Mouse (Mus musculus) spleen, adult 2 months (tissue): Measurements from ENCODE around the gene Gmeb1. TPM values are rescaled to one million over a fixed set of nuclear protein-coding genes. Genes with fewer than 3 reads are reported as not detected.

ENCODE experiments used
- DNase-seq, 2 experiments: peaks; one replicate each; pipeline versions ENCODE4 v3.0.0 to v3.0.0-alpha.2; 2012 to 2021; ENCODE audit warnings: low spot score in 2 of 2, low read depth in 1 of 2
- H3K27ac ChIP-seq: fragments of 200-500 bp; 2 replicates; pipeline ENCODE4 v1.5.1; 2012; ENCODE audit warnings: low read length, inconsistent platforms; ENCODE audit not compliant: insufficient read depth
- H3K27me3 ChIP-seq: fragments of 200-500 bp; 2 replicates; pipeline ENCODE4 v1.6.1; 2012; ENCODE audit warnings: mild to moderate bottlenecking, moderate library complexity, low read length, inconsistent platforms; ENCODE audit not compliant: control insufficient read depth, insufficient read depth
- H3K36me3 ChIP-seq: fragments of 200-500 bp; 2 replicates; pipeline ENCODE4 v1.6.1; 2012; ENCODE audit warnings: mild to moderate bottlenecking, low read length, inconsistent platforms; ENCODE audit not compliant: control insufficient read depth, insufficient read depth
- H3K4me1 ChIP-seq: fragments of 200-500 bp; 2 replicates; pipeline ENCODE4 v1.6.1; 2011; ENCODE audit warnings: inconsistent platforms; ENCODE audit not compliant: control insufficient read depth, insufficient read depth, insufficient read length
- H3K4me3 ChIP-seq: fragments of 200-500 bp; 2 replicates; pipeline ENCODE4 v1.5.1; 2011; ENCODE audit warnings: mild to moderate bottlenecking, inconsistent platforms; ENCODE audit not compliant: insufficient read depth, insufficient read length; ENCODE audit errors: extremely low read depth
- CTCF ChIP-seq: fragments of 200-500 bp; IDR thresholded peaks from 2 replicates; pipeline ENCODE4 v1.5.1; 2011; ENCODE audit warnings: mild to moderate bottlenecking, inconsistent platforms; ENCODE audit not compliant: insufficient read depth, insufficient read length, insufficient replicate concordance; ENCODE audit errors: extremely low read depth
- POLR2A ChIP-seq: fragments of 200-500 bp; IDR thresholded peaks from 2 replicates; pipeline ENCODE4 v1.6.1; 2011; ENCODE audit warnings: low read depth, low read length, inconsistent platforms
- WGBS: fragments of 180-500 bp; shearing (Covaris S2); methylation state at CpG from one replicate; pipeline ENCODE4 v1.1.7; 2018; 5-methylcytosine and 5-hydroxymethylcytosine counted together
- polyA plus RNA-seq: library from polyadenylated mRNA; depleted of rRNA; stranded (reverse); fragments of >200 nt; gene quantifications from 2 replicates; pipeline ENCODE4 v1.2.3, GENCODE M21; 2012

The Gmeb1 gene
- polyA plus RNA-seq, 1 experiment = 12.0 TPM

GRCm38 (mm10) chr4:132207280-132207679 is 54.1 kb downstream of the Gmeb1 start:
- Histone ChIP-seq H3K4me1 (peaks cover 2% of the 10 kb centered on the region; the same call in 1 of the 2 replicates), H3K36me3 (peaks cover 19% of the 10 kb centered on the region)

DNA sequence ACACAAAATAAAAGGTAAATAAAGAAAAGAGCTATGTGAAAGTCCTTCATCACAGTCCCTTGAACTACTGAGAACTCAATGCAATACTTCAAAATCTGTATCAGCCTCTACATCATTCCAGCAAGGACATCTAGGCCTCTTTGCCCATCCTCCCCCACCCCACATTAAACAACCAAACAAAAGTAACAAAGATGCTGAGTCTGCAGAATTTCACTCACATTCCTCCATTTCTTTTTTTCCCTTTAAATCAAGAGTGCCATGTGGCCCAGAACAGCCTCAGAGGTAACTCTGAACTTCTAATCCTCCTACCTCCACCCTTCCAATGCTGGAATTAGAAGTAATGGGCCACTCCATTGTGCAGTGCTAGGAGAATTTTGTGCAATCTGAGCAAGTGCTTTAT is 62.6 kb downstream of the Gmeb1 start:
- Histone ChIP-seq H3K36me3 (peaks cover 7% of the 10 kb centered on the region; the same call in 1 of the 2 replicates), H3K27ac (no peak overlapping the region), H3K27me3 (no peaks in the 10 kb centered on the region), H3K4me1 (peaks cover 8% of the 10 kb centered on the region), H3K4me3 (no peak overlapping the region)
- TF ChIP-seq CTCF = no peak
- TF ChIP-seq POLR2A = no peak
- no peak for DNase-seq

More at GRCm38 (mm10) chr4:132207280-132207679, 54.1 kb downstream of the Gmeb1 start:
- H3K27me3 ChIP-seq = no peaks in the 10 kb centered on the region
- H3K27ac ChIP-seq = no peak overlapping the region
- DNase-seq = no peak
- WGBS = 83% methylated on average over 4 of the region's 4 CpGs
- no peak for TF ChIP-seq POLR2A
- TF ChIP-seq CTCF = no peak
- no peak overlapping the region for H3K4me3 ChIP-seq

DNA sequence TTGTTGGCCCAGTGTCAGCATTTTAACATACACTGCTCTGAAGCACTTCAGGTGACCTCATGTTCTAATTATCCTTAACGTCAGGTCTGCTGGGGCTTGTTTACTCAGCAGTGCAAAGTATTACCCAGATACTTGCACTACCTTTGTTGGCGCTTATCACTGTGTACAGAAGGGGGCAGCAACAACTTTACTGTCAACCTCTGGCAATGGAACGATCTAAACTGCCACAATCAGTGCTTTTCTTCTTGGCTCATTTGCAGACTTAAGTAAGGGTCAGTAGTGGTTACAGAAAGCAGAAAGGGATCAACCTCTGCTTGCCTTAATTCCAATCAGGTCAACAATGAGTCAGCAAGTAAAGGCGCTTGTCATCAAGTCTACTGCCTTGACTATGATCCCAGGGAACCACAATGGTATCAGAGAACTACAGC is 63.1 kb downstream of the Gmeb1 start:
- Histone ChIP-seq H3K36me3 (peaks cover 4% of the 10 kb centered on the region; the same call in 1 of the 2 replicates), H3K27me3 (no peaks in the 10 kb centered on the region), H3K27ac (no peak overlapping the region), H3K4me3 (no peak overlapping the region), H3K4me1 (peaks cover 8% of the 10 kb centered on the region)
- peak; percentile 25 to 48 for DNase-seq
- WGBS = 39% methylated on average over 4 of the region's 4 CpGs
- no peak for TF ChIP-seq POLR2A
- peak; percentile 25; the same call in 1 of the 2 replicates for TF ChIP-seq CTCF

DNA sequence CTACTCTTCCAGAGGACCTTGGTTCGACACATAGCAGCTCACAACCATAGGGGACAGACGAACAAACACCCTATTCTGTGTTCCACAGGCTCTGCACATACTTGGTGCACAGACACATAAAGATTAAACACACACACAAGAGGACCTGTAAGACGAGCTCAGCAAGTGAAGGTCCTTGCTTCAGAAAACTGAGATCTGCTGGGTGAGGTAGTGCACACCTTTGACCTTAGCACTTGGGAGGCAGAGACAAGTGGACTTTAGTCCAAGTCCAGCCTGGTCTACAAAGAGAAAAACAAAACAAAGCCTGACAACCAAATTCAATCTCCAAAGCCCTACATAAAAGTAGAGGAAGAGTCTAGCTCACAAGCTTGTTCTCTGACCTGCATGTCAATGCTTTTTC is 66.4 kb downstream of the Gmeb1 start:
- Histone ChIP-seq H3K27me3 (no peaks in the 10 kb centered on the region), H3K4me3 (no peak overlapping the region), H3K4me1 (peaks cover 7% of the 10 kb centered on the region), H3K36me3 (peaks cover 3% of the 10 kb centered on the region; the same call in 1 of the 2 replicates), H3K27ac (no peak overlapping the region)
- no peak for DNase-seq
- no peak for TF ChIP-seq POLR2A
- TF ChIP-seq CTCF = no peak
- 80% methylated on average over 3 of the region's 3 CpGs for WGBS

- H3K4me3 ChIP-seq = no peak overlapping the region
- H3K27me3 ChIP-seq = no peaks in the 10 kb centered on the region
- TF ChIP-seq POLR2A (no peak), CTCF (no peak)
- DNase-seq = no peak
- H3K4me1 ChIP-seq = peaks cover 7% of the 10 kb centered on the region
- H3K27ac ChIP-seq = no peak overlapping the region
- 74% methylated on average over 6 of the region's 6 CpGs for WGBS
- peaks cover 5% of the 10 kb centered on the region for H3K36me3 ChIP-seq
Observed at GRCm38 (mm10) chr4:132194373-132194772, 67.0 kb downstream of the Gmeb1 start.

- DNase-seq = no peak
- Histone ChIP-seq H3K4me3 (no peak overlapping the region), H3K27ac (no peak overlapping the region), H3K4me1 (no peaks in the 10 kb centered on the region), H3K27me3 (no peaks in the 10 kb centered on the region), H3K36me3 (peaks cover 17% of the 10 kb centered on the region)
- WGBS = 86% methylated on average over 2 of the region's 2 CpGs
- TF ChIP-seq POLR2A (no peak), CTCF (no peak)
Observed at GRCm38 (mm10) chr4:132187826-132188401, 73.5 kb downstream of the Gmeb1 start.

GRCm38 (mm10) chr4:132183162-132183561 is 78.2 kb downstream of the Gmeb1 start:
- 92% methylated on average over 3 of the region's 3 CpGs for WGBS
- TF ChIP-seq POLR2A (no peak), CTCF (no peak)
- no peak overlapping the region for H3K27ac ChIP-seq

More at GRCm38 (mm10) chr4:132183162-132183561, 78.2 kb downstream of the Gmeb1 start:
- H3K4me3 ChIP-seq = no peak overlapping the region
- H3K4me1 ChIP-seq = peaks cover 6% of the 10 kb centered on the region; the same call in 1 of the 2 replicates
- DNase-seq = no peak
- H3K36me3 ChIP-seq = peaks cover 12% of the 10 kb centered on the region
- no peaks in the 10 kb centered on the region for H3K27me3 ChIP-seq
